Mouse (Mus musculus): ENCODE data around the gene Gm4969.

GRCm38 (mm10) chr7:19094826-19095750 lies 23.1 kb downstream of the Gm4969 start:
- no peak for TF ChIP-seq CTCF (IDR thresholded peaks at IDR 0.05; ENCODE audit: borderline replicate concordance, insufficient read depth, low read depth, low read length)
- TF ChIP-seq POLR2A (IDR thresholded peaks at IDR 0.05; ENCODE audit: borderline replicate concordance, insufficient read depth, low read length), result no peak
